Mouse (Mus musculus) gastrocnemius, postnatal 4 days (tissue): ENCODE results near the gene Minos1. TPM values are rescaled to one million over a fixed set of nuclear protein-coding genes. Genes with fewer than 3 reads are reported as not detected.

Source experiments
- DNase-seq, 2 experiments: peaks; one replicate each; pipeline ENCODE4 v3.0.0; 2021 to 2022; ENCODE audit warnings: low spot score in 2 of 2, mixed read lengths in 2 of 2
- total RNA-seq, 2 experiments: library from RNA; stranded (reverse); gene quantifications; 2 replicates each; pipeline ENCODE4 v1.2.3; 2021

Minos1 gene
- total RNA-seq, 2 experiments from 2014 or later: 344 to 382 TPM

GRCm38 (mm10) chr4:139146760-139147159 lies 15.8 kb upstream of the Minos1 start:
- peak in 1 of 2 experiments; percentile 33 for DNase-seq

- DNase-seq: no peak
These were observed 14.2 kb upstream of the Minos1 start for GRCm38 (mm10) chr4:139145156-139145555.

GRCm38 (mm10) chr4:139144577-139144976 lies 13.7 kb upstream of the Minos1 start:
- DNase-seq: no peak

GRCm38 (mm10) chr4:139142985-139143384 lies 12.1 kb upstream of the Minos1 start:
- DNase-seq: no peak

- no peak for DNase-seq
These were observed 10.9 kb upstream of the Minos1 start for GRCm38 (mm10) chr4:139141785-139142184.

- no peak for DNase-seq
These were observed 9.4 kb upstream of the Minos1 start for GRCm38 (mm10) chr4:139140267-139140666.

- DNase-seq: no peak
These were observed 5.1 kb upstream of the Minos1 start for GRCm38 (mm10) chr4:139136011-139136410.

DNA sequence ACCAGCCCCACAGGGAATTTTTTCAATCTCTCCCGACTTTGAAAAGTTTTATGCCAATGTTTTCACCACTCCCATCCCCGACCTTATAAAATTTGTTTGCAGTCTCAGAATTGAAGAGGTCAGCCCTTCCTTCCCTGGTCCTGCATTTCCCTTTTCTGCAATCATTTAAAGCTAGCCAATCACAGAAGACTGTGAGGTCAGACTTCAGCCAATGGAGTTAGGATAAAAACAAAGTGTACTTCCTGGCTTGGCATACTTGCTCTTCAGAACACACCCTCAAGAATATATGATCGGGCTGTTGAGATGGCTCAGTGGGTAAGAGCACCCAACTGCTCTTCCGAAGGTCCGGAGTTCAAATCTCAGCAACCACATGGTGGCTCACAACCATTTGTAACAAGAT lies 2.2 kb upstream of the Minos1 start:
- DNase-seq: no peak

GRCm38 (mm10) chr4:139131858-139132672 lies 1.2 kb upstream of the Minos1 start:
- no peak for DNase-seq

- DNase-seq: peak; percentile 21 to 41
These were observed 860 bp downstream of the Minos1 start for GRCm38 (mm10) chr4:139129806-139130700.

DNA sequence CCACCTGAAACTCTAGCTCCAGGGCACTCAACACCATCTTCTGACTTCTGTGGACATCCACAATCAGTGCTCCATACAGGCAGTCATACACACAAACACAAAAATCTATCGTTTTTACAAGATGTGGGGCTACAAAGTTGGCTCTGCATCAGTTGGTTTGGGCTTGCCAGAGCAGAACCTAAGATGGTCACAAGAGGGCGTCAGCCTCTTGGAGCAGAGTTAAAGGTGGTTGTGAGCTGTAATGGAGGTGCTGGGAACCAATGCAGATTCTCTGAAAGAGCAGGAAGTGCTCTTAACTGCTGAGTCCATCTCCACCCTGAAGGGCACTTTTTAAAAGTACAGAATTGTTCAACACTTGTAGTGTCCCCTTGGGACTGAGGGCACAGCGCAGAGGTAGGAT lies 4.4 kb downstream of the Minos1 start:
- no peak for DNase-seq

DNA sequence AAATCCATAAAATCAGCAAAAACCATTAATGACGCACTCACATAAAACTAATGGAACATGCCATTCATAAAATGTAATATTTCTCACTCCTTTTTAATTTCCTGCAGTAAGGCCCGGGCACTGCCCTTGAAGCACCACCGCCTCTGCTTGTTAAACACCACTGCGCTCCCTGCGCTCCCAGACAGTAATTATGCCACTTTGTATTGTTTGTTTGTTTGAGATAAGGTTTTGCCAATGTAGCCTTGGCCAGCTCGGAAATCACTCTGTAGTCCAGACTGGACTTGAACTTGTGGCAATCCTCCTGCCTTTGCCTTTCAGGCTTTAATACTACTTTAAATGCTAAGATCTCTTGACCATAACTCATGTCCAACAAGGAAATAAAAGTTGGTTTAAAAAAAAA lies 6.0 kb downstream of the Minos1 start:
- no peak for DNase-seq

- no peak for DNase-seq
These were observed 8.4 kb downstream of the Minos1 start for GRCm38 (mm10) chr4:139122557-139122956.

DNA sequence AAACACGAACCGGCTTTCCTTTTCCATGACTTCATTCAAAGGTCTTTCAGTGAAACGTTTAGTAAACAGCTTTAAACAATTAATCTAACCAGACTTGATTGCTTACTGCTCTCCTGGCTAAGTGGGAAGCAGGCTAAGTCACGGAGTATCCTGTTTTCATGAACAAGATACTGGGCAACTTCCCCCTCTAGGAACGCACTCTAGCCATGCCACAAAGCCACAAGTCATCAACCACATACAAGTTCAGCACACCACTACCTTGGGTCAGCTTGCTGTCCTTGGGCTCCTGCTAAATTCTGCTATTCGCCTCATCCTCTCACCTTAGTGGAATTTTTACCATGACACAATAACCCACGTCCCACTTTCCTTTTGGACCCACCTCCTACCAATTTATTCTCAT lies 9.9 kb downstream of the Minos1 start:
- no peak for DNase-seq

DNA sequence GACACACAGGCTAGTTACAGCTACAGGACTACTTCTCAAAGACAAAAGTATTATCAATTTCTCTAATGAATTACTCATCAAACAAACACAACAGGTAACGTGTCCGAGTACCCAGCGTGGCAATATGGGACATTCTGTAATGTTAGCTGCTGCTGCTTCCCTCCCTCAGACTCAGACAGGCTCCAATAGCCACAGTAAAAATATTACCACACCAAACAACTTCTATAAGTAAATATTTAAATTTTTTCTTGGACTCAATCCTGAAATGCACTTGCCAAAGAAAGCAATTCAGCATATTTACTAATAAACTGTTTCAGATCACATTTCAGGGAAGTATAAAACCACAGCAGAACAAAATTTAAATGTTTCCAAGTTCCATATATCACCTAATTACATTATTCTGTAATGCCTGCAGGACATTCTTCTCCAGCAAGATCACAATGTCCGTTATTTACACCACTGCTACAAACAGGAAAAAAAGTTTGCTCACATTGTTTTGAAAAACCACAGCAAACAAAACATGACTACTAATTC lies 10.6 kb downstream of the Minos1 start:
- no peak for DNase-seq

DNA sequence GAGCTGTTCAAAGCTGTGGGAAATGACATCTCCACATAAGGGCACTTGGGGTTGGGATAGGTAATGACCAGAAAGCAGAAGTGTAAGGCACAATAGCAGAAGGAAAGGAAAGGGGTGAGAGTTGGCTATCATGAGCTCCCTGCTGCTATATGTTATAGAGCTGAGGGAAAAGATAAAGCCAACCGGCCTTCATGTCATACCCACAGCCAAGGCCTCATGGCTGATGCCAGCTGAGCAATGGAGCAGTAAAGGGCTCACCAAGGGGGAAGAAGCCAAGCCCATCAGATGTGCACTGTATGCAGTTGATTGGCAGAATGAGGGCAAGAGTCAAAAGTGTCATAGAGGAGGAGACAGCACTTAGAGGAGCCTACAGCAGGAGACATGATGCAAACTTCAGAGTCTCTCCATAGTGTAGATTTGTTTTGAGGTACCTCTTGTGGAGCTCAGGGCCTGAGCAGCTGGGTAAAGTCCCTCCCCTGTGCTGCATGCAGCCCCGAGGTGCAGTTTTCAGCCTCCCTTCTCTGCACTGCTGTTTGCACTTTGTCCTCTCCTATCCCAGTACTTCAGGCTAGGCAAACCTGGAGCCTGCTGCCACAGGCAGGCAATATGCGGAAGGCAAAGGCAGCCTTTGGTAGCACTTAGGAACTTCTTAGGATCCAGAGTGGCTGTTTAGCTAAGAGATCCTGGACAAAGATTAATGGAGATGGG lies 14.4 kb downstream of the Minos1 start:
- no peak for DNase-seq

GRCm38 (mm10) chr4:139115721-139116120 lies 15.2 kb downstream of the Minos1 start:
- DNase-seq: no peak

DNA sequence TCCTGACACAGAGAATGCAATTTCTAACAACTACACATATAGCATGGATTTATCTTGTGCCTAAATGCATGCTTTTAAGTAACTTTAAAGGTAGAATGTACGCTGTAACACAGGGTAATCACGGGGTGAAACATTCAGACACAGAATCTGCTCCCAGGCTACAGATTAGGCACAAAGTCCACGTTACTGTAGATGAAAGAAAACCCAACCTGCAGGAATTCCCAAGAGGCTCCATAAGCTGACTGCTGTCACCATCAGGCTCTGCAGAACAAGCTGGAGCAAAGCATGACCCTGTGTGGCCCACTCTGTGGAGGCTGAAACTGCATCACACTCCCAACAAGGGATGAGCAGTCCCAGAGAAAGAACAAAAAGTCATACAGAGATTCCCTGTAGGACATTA lies 18.4 kb downstream of the Minos1 start:
- no peak for DNase-seq

- DNase-seq: no peak
These were observed 19.5 kb downstream of the Minos1 start for GRCm38 (mm10) chr4:139111421-139111820.

DNA sequence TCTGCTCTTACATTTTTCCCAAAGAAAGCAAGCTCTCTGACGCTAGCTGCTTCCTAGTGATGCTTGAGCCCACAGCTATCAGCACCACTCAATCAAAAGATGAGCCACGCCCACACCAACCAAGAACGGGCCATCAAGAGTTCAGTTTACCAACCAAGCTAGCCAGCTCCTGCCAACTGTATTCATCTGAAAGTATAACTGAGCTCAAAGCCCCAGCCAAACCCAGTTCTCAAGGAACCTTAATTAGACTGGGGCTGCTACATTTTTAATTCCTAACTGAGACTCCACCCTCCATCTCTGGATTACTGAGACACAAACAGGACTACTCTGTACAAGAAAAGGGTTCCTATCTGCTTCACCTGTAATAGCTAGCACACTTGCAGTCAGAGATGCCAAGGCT lies 20.1 kb downstream of the Minos1 start:
- DNase-seq: no peak

DNA sequence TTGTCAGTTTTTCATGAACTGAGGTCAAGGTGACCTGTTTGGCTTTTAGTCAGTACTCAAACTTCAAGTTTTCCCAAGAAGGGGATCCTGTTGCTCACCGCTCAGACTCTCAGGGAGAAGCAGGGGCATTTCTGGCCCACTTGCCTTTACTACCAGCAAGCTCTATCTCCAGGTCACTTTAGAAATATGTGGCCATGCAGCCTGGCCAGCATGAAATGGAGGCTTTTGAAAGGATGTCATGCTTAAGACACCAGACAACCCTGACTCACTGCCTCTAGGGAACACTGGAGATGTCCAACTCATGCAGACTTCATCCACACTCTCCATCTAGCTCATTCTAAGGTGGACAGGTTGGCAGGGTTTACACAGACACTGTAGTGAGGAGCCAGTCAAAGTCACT lies 25.5 kb downstream of the Minos1 start:
- no peak for DNase-seq
